Mouse (Mus musculus): Measurements from ENCODE around the gene Cables2. TPM values are rescaled to one million over a fixed set of nuclear protein-coding genes. Genes with fewer than 3 reads are reported as not detected.

The Cables2 gene
- polyA plus RNA-seq, 1 experiment from 2014 or later, result 12.4 TPM

DNA sequence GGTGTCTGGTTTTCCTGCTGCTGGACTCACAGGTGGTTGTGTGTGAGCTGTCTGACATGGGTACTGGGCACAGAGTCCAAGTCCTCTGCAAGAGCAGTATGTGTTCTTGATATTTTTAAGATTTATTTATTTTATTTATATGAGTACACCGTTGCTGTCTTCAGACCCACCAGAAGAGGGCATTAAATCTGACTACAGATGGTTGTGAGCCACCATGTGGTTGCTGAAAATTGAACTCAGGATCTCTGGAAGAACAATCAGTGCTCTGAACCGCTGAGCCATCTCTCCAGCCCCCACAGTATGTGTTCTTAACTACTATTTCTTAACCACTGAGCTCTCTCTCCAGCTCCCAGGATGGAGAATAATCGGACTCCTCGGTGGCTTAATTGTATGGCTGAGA is 28.9 kb upstream of the Cables2 start:
- Histone ChIP-seq H3K9me3 (no peaks in the 10 kb centered on the region), H3K4me3 (no peak overlapping the region), H3K36me3 (no peaks in the 10 kb centered on the region), H3K4me1 (peaks cover 46% of the 10 kb centered on the region), H3K27ac (no peak overlapping the region), H3K27me3 (ENCODE audit: insufficient read depth, poor library complexity, severe bottlenecking) (no peaks in the 10 kb centered on the region)
- WGBS, result 76% methylated on average over 4 of the region's 4 CpGs
- no peak for DNase-seq (ENCODE audit: low spot score)

DNA sequence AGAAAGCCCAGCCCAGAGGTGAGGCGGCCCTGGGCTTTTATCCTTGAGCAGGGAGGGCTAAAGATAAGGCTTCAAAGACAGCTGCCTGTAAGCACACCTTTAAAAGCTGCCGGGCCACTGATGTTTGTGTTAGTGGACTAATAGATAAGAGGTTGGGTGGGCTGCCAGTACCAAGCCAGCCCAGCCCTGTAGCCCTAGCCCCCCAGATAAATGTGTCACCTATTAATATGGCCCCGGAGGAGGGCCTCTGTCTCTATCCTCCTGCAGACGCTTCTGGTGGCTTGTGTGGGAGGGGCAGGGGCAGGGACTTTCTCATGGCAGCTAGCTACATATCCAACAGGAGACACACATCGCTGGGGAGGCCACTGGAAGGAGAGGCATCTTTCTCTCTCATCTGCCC is 27.5 kb upstream of the Cables2 start:
- WGBS, result 16% methylated on average over 5 of the region's 5 CpGs
- H3K36me3 ChIP-seq, result no peaks in the 10 kb centered on the region
- H3K27ac ChIP-seq, result 0 out of 2 replicates have a peak overlapping the region, but pooled peaks have one; percentile 23
- DNase-seq (ENCODE audit: low spot score), result no peak
- H3K4me3 ChIP-seq, result 0 out of 2 replicates have a peak overlapping the region, but pooled peaks have one; percentile 3
- no peaks in the 10 kb centered on the region for H3K27me3 ChIP-seq (ENCODE audit: insufficient read depth, poor library complexity, severe bottlenecking)
- H3K9me3 ChIP-seq, result no peaks in the 10 kb centered on the region
- H3K4me1 ChIP-seq, result peaks cover 40% of the 10 kb centered on the region

DNA sequence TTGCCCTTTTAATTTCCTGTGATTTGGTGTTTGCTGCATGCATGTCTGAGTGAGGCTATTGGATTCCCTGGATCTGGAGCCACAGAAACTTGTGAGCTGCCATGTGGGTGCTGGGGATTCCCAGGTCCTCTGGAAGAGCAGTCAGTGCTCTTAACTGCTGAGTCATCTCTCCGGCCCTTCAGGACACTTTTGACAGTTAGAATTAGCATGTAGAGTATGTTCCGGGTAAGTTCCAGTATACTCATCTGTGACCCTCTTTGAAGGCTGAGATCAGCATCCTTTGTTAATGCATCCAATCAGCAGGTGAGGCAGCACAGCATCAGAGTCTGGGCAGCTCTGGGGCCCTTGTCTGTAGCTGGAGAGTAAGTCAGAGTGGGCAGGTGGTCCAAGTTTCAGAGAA is 27.0 kb upstream of the Cables2 start:
- DNase-seq (ENCODE audit: low spot score), result no peak
- no peaks in the 10 kb centered on the region for H3K27me3 ChIP-seq (ENCODE audit: insufficient read depth, poor library complexity, severe bottlenecking)
- no peaks in the 10 kb centered on the region for H3K36me3 ChIP-seq
- H3K4me3 ChIP-seq, result no peak overlapping the region
- H3K9me3 ChIP-seq, result no peaks in the 10 kb centered on the region
- H3K27ac ChIP-seq, result 0 out of 2 replicates have a peak overlapping the region, but pooled peaks have one; percentile 23
- peaks cover 40% of the 10 kb centered on the region for H3K4me1 ChIP-seq
- WGBS, result 45% methylated on average over 2 of the region's 2 CpGs

DNA sequence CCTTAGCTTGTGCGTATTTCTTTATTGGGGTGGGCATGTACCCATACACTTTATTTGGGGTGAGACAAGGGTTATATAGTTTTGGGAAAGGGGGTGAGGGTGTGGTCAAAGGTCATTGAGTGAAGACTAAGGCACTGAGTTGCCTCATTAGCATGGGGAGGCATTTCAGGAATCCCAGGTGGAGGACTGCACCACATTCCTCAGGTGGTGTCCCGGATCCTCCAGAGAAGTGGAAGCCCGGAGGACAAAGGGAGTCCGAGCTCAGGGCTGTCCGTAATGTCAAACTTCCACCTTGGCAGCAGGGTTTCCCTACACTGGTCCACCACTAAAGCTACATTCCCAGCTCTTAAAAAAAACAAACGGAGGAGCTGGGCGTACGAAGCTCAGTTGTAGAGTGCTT is 19.6 kb upstream of the Cables2 start:
- no peaks in the 10 kb centered on the region for H3K36me3 ChIP-seq
- H3K4me3 ChIP-seq, result no peak overlapping the region
- H3K4me1 ChIP-seq, result peaks cover 34% of the 10 kb centered on the region
- DNase-seq (ENCODE audit: low spot score), result no peak
- no peak overlapping the region for H3K27ac ChIP-seq
- H3K9me3 ChIP-seq, result no peaks in the 10 kb centered on the region
- no peaks in the 10 kb centered on the region for H3K27me3 ChIP-seq (ENCODE audit: insufficient read depth, poor library complexity, severe bottlenecking)
- WGBS, result 76% methylated on average over 8 of the region's 8 CpGs

DNA sequence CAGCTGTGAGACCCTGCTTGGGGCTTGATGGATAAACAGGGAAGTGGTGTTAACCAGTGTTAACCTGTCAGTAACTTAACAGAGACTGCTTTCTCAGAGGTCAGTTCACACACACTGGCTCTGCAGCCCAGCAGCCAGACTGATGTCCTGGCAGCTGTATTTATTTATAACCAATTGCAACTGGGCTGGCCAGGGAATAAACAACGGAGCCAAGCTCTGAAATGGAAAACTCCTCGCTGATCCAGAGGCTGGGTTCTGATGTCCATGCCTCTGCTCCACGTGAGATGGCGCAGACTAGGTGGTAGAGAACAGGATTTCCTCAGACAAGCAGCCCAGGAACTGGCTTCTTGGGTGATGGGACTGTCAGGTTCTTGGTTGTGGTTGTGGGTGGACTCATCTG is 18.7 kb upstream of the Cables2 start:
- 66% methylated on average over 4 of the region's 4 CpGs for WGBS
- Histone ChIP-seq H3K9me3 (no peaks in the 10 kb centered on the region), H3K4me3 (no peak overlapping the region), H3K27ac (peak overlapping the region; percentile 67; the same call in 1 of the 2 replicates), H3K27me3 (ENCODE audit: insufficient read depth, poor library complexity, severe bottlenecking) (no peaks in the 10 kb centered on the region), H3K36me3 (no peaks in the 10 kb centered on the region), H3K4me1 (peaks cover 34% of the 10 kb centered on the region)
- no peak for DNase-seq (ENCODE audit: low spot score)

DNA sequence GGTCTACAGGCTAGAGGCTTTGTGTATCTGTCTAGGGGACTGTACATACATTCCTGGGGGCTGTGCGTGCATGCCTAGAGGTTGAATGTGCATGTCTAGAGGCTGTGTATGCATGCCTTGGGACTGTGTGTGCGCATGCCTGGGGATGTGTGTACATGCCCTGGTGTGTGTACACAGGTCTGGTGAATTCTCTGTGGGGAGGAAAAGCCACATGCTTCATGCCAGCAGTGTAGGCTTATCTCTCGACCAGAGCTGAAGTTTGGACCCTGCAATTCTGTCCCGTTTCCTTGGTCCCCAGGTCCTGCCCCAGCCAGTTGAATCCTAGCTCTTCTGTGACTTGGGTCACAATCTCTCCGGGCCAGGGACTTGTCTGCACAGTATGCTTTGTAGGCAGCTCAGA is 18.3 kb upstream of the Cables2 start:
- DNase-seq (ENCODE audit: low spot score), result no peak
- peaks cover 34% of the 10 kb centered on the region for H3K4me1 ChIP-seq
- peak overlapping the region; percentile 67; the same call in 1 of the 2 replicates for H3K27ac ChIP-seq
- no peaks in the 10 kb centered on the region for H3K27me3 ChIP-seq (ENCODE audit: insufficient read depth, poor library complexity, severe bottlenecking)
- peak overlapping the region; percentile 2; the same call in 1 of the 2 replicates for H3K4me3 ChIP-seq
- WGBS, result 59% methylated on average over 5 of the region's 5 CpGs
- no peaks in the 10 kb centered on the region for H3K9me3 ChIP-seq
- H3K36me3 ChIP-seq, result no peaks in the 10 kb centered on the region

DNA sequence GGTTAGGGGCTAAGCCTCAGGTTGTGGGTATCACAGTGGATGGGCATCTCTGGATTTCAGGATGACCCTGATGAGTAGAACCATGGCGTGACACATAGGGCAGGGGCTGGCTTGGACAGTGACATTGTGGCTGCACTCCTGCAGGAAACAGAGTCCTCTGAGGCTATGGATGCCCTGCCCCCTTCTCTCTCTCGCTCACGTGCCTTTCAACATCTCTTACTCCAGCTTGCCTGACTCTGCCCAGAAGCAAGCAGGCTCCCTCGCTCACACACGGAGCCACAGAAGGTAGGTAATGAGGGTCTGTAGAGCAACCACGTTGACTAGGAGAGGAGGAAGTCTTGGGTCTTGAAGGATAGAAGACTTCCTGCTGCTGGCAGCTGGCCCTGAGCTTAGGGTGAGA is 17.2 kb upstream of the Cables2 start:
- peak overlapping the region; percentile 67 for H3K27ac ChIP-seq
- no peaks in the 10 kb centered on the region for H3K36me3 ChIP-seq
- no peaks in the 10 kb centered on the region for H3K27me3 ChIP-seq (ENCODE audit: insufficient read depth, poor library complexity, severe bottlenecking)
- no peak overlapping the region for H3K4me3 ChIP-seq
- no peaks in the 10 kb centered on the region for H3K9me3 ChIP-seq
- peaks cover 34% of the 10 kb centered on the region for H3K4me1 ChIP-seq
- WGBS, result 33% methylated on average over 6 of the region's 6 CpGs
- DNase-seq (ENCODE audit: low spot score), result no peak

DNA sequence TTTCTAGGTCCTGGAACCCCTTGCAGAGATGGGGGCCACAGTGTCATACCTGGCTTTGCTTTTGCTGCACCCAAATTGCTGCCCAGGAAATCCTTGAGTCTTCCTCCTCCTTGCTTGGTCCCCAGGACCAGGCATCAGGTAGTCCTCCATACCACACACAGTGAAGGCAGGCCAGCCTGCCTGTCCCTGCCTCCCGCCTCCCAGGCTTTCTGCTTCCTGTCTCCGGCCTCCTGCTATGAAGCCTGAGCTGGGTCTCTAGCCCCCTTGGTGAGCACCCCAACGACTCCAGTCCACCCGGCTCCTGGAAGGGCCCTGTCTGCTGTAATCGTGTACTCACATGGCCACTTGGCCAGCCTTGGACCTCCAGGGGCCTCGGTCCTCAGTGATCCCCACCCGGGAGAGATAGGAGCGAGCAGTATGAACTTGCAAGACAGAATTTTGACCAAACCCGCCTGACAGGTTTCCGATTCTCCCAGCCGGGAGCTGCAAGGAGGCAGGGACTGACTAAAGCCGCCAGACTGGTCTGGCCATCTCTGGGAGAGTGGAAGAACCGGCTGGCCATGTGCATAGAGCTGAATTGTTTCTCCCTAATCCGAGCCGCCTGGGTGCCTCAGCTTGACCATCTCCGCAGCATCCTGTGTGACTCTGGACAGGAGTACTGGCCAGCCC is 16.3 kb upstream of the Cables2 start, which contains the start of gene Rbbp8nl:
Gene Rbbp8nl, minus strand, starts transcription at position 440 of the 669 bp plus-strand sequence.
- H3K4me3 ChIP-seq, result peak within 1 kb of the TSS; percentile 6
- peak within 1 kb of the TSS; percentile 67 for H3K27ac ChIP-seq
- WGBS, result 44% methylated on average over 16 of the region's 16 CpGs
- peaks cover 37% of the 10 kb centered on the region for H3K4me1 ChIP-seq
- H3K36me3 ChIP-seq, result no peaks in the 10 kb centered on the region
- H3K9me3 ChIP-seq, result no peaks in the 10 kb centered on the region
- H3K27me3 ChIP-seq (ENCODE audit: insufficient read depth, poor library complexity, severe bottlenecking), result no peaks in the 10 kb centered on the region
- no peak for DNase-seq (ENCODE audit: low spot score)

DNA sequence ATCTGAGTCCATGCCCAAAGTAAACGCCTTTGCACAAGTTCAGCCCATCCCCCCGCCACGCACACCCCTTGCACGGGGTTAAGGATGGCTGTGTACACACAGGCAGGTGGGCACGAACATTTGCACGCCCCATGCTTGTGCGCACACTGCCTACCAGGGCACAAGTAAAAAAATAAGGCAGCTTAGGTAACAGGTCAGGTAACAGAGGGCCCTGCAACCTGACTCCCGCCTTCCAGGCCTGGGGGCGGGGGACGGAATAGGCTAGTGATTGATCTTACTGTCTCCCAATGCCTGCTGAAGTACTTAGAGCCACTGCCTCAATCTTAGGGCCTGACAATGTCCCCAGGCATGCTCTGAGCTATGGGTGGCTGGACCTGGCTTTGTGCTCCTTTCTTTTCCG is 15.7 kb upstream of the Cables2 start:
- Histone ChIP-seq H3K4me1 (peaks cover 43% of the 10 kb centered on the region), H3K27me3 (ENCODE audit: insufficient read depth, poor library complexity, severe bottlenecking) (no peaks in the 10 kb centered on the region), H3K36me3 (no peaks in the 10 kb centered on the region), H3K27ac (peak overlapping the region; percentile 67), H3K9me3 (no peaks in the 10 kb centered on the region), H3K4me3 (no peak overlapping the region)
- 57% methylated on average over 11 of the region's 11 CpGs for WGBS
- no peak for DNase-seq (ENCODE audit: low spot score)

DNA sequence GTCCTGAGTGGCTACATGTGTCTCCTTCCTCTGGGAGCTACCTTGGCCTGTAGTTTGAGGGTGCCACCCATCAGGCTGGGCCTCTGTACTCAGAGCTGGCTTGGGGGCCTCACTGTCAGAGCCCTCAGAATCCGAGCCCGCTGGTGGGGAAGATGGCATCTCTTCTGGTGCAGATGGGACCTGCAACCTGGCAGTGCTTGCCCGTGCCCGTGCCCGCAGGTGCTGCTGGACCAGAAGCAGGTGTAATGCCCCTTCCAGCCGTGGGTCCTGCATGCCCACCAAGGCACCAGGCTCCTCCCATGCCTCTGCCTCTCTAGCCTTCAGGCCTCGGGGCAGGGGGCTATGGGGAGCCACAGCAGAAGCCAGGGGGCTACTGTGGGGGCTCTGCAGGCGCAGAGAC is 6.0 kb upstream of the Cables2 start:
- H3K27ac ChIP-seq, result 0 out of 2 replicates have a peak overlapping the region, but pooled peaks have one; percentile 38
- peaks cover 17% of the 10 kb centered on the region for H3K27me3 ChIP-seq (ENCODE audit: insufficient read depth, poor library complexity, severe bottlenecking)
- no peaks in the 10 kb centered on the region for H3K36me3 ChIP-seq
- DNase-seq (ENCODE audit: low spot score), result no peak
- no peaks in the 10 kb centered on the region for H3K9me3 ChIP-seq
- H3K4me3 ChIP-seq, result no peak overlapping the region
- 81% methylated on average over 8 of the region's 8 CpGs for WGBS
- H3K4me1 ChIP-seq, result peaks cover 46% of the 10 kb centered on the region

DNA sequence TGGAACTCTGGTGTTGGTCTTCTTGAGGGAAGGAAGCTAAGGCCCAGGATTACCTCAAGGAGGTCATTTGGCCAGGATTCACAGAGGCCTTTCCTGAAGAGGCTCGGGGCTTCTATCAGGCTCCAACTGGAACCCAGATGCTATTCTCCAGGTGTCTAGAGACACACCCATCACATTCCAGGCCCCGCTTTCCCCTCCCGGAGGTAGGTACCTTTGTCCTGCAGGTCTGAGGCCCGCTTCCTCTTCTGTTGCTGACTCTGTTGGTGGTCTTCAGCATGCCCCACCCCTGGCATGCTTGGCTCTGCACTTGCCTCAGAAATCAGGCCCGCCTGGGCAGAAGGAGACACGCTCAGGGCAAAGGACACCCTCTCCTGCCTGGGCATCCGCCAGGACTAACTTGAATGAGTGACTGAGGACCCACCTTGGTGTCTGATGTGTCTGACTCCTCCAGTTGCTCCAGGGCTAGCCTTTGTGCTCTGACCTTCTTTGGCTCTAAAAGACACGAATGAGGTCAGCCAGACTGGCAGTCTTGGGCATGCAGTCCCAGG is 4.6 kb upstream of the Cables2 start:
- Histone ChIP-seq H3K27me3 (ENCODE audit: insufficient read depth, poor library complexity, severe bottlenecking) (peaks cover 17% of the 10 kb centered on the region), H3K4me3 (no peak overlapping the region), H3K27ac (peak overlapping the region; percentile 71), H3K4me1 (peaks cover 46% of the 10 kb centered on the region), H3K36me3 (no peaks in the 10 kb centered on the region), H3K9me3 (no peaks in the 10 kb centered on the region)
- DNase-seq (ENCODE audit: low spot score), result no peak
- whole genome bisulfite sequencing, result 71% methylated on average over 8 of the region's 8 CpGs

DNA sequence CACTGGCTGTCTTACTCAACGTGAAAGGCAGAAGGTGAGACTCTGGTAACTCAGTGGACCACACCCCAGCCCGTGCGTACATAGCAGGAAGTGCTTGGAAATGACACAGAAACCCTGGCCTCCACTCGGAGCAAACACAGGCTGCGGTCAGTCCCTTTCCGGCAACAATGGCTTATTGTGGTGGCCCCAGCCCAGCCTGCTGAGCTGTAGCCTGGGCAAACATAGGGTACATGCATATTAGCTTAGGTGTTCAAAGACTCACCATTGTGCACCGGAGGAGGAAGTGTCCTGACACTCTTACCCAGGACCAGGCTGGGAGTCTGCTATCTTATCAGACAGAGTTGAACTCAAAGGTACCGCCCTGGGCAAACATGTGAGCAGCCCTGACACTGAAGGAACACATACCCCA is 3.6 kb upstream of the Cables2 start:
- Histone ChIP-seq H3K4me3 (peak overlapping the region; percentile 35; the same call in 1 of the 2 replicates), H3K27me3 (ENCODE audit: insufficient read depth, poor library complexity, severe bottlenecking) (peaks cover 17% of the 10 kb centered on the region), H3K9me3 (no peaks in the 10 kb centered on the region), H3K4me1 (peaks cover 54% of the 10 kb centered on the region), H3K27ac (peak overlapping the region; percentile 71), H3K36me3 (no peaks in the 10 kb centered on the region)
- no peak for DNase-seq (ENCODE audit: low spot score)
- 29% methylated on average over 8 of the region's 8 CpGs for WGBS

DNA sequence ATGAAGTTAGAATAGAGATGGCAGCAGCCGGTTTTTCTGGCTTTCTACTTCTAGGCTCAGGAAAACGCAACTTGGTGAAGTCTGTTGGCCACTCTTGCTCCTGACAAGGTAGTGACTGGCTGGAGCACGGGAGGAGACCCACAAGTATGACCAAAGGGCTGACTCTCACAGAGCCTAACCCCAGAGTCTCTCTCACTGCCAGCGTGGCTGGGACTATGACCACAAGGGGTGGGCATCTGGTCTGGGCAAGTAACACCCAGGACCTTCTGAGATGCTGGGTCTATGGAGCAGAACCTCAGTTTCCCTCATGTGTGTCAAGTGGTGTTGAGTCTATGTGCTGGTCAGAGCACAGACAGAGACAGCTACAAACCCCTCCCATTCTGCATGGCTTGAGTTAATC is 3.1 kb upstream of the Cables2 start:
- 41% methylated on average over 4 of the region's 4 CpGs for WGBS
- Histone ChIP-seq H3K27me3 (ENCODE audit: insufficient read depth, poor library complexity, severe bottlenecking) (peaks cover 16% of the 10 kb centered on the region), H3K9me3 (no peaks in the 10 kb centered on the region), H3K36me3 (0 out of 2 replicates have a peak, but pooled peaks cover under 1% of the 10 kb centered on the region), H3K27ac (peak overlapping the region; percentile 71), H3K4me3 (peak overlapping the region; percentile 35), H3K4me1 (peaks cover 58% of the 10 kb centered on the region)
- DNase-seq (ENCODE audit: low spot score), result no peak
